Mouse (Mus musculus): ENCODE data around the gene Lrrc4.

Gene Lrrc4

DNA sequence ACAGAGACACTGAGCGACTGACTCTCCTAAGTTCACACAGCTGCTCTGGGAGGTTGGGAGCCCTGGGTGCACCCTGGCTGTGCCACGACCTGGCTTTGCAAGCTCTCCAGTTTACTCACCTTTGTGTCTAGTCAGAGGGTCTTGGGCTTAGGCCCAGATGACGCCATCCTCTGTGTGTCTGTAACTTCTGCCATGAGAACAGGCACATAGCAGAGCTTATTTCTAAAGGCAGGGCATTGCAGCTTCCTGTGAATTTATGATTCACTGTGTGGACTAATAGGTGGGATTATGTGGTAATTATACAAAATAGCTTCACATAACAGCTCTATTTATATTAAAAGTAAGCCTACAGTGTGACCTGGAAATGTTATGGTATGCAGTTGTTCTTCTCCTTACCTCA is 168.5 kb downstream of the Lrrc4 start:
- no peak for DNase-seq

GRCm38 (mm10) chr6:28656511-28656910 is 175.0 kb downstream of the Lrrc4 start:
- peak in 1 of 2 experiments; percentile 22 for DNase-seq

GRCm38 (mm10) chr6:28645231-28645630 is 186.3 kb downstream of the Lrrc4 start:
- DNase-seq = no peak

DNA sequence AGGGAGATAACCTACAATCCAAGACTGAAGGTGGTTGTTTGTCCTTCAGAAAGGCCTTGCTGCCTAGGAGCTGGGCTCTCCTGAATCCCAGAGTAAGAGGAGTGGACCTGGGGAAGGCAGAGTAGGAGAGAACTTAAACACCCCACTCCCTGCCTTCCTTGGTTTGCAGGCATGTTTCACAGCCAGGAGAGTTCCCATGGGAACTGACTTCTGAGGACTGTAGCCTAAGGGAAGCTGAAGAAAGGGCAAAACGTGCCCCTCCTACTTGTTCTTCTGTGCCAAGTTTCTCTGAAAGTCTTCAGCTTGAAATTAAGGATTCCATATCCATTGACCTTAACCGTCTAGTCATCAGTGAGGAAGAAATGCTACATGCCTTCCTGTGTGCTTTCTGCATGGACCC is 188.6 kb downstream of the Lrrc4 start:
- no peak for DNase-seq

GRCm38 (mm10) chr6:28640088-28640487 is 191.5 kb downstream of the Lrrc4 start:
- DNase-seq = no peak

DNA sequence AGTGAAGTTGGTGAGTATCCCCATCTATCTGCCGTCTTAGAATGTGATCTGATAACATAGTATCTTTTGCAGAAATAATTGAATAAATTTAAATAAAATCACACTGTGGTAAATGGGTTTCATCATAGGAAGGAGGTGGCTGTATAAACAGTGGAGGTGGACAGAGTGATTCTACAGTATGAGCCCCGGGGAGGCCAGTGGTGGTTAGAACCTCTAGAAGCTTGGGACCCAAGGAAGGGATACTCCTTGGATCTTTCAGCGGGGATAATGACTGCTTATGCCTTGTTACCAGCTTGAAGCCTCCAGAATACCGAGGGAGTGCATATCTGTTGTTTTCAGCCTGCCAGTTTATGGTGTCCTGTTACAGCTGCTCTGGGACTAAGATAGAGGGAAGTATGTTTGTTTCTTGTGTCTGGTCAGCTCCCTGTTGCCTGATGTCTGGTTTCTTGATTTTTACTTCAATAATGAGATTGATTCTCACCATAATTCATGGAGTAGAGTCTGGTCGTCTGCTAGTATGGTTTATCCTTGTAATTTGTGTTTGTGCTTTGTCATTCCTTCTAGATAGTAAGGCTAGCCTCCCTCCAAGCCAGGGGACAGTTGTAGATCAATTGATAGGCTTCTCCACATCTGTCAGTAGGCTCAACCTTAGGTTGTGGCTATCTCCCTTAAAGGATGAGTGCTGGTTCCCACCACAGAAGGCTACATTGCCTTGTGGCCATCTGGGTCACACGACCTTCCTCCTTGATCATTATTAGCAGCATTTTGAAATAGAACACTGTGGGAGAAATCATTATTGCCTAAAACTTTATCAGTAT is 195.8 kb downstream of the Lrrc4 start:
- DNase-seq = no peak

DNA sequence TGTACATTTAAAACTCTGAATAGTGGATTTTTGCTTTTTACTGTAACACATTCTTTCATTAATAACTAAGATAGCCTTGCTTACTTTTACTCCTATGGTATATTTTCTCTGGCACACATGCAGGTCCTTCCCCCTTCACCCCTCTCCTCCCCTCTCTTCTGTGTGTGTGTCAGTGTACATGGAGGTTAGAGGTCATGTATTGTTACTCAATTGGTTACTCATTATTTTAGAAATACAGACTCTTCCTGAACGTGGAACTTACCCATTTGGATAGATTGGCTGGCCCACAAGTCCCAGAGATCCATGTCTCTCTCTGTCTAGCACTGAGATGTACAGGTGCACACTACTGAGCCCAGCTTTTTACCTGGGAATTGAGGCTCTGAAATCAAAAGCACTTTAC is 196.5 kb downstream of the Lrrc4 start:
- no peak for DNase-seq

GRCm38 (mm10) chr6:28633656-28634055 is 197.9 kb downstream of the Lrrc4 start:
- DNase-seq = peak; percentile 43 to 54

DNA sequence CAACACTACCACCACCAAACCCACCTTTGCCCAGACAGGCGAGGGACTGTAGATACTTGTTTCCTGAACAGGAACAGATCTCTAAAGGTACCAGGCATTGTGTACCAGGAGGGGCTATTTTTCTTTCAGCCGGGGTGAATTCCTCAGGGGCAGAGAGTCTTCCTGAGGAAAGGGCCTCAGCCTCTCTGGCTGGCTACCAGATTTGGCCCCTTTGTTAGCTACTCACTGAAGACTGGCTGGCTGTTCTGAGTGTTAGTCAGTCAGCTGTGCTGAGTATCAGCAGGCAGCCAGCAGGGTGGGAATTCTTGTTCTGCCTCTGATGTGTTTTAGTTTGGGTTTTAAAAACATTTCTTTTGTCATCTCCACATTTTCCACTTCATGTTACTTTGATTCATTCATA is 198.4 kb downstream of the Lrrc4 start:
- peak; percentile 16 to 22 for DNase-seq

GRCm38 (mm10) chr6:28630926-28631325 is 200.6 kb downstream of the Lrrc4 start:
- DNase-seq = no peak

DNA sequence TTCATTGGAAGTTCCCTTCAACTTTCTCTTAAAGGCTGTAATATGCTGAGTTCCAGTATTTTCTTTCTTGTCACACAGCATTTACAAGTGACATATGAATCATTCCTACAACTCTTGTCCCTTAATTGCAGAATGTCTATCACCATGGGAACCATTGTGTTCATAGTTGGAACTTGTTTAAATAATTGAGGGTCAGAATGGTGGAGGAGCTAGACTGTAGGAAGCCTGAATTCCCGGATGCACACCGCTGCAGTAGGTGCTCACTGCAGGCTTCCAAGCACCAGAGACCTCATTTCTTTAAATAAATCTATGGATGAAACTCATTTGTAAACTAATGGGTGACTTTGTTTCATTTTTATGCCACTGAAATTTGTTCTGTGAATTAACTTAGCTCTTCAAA is 201.7 kb downstream of the Lrrc4 start:
- no peak for DNase-seq

DNA sequence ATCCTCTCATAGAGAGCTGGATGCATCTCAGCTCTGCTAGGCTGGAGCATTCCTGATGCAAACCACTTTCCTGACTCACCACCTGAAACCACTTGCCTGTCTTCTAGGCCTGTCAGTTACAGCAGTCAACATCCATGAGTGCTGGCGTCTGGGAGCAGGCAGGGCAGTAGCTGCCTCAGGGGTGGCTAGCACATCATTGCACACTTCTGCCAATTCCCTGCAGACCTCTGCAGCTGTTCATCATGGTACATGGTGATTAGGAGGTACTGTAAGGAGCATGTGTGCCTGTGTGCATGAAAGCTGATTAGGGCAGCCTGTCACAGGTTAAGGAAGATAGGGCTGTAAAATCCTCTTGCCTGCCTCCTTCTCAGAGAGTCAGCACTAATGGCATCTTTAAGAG is 203.1 kb downstream of the Lrrc4 start:
- DNase-seq = no peak

GRCm38 (mm10) chr6:28622963-28623362 is 208.6 kb downstream of the Lrrc4 start:
- no peak for DNase-seq

DNA sequence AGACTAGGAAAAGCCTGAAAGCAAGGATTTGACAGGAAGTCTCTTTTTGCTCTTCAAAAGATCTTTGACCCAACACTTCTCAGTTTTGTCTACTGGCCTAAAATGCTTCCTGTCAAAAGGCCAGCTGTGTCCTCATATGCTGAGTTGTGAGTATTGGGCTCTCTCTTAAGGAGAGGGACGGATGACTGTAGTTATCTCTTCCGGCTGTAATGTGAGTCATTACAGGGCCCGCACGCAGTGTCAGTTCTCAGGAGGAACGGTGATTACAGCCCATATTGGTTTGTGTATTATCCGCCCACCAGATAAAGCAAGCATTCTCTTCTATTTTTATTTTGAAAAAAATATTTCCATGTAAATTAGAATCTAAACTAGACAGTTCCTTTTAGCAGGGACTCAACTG is 209.0 kb downstream of the Lrrc4 start:
- no peak for DNase-seq

DNA sequence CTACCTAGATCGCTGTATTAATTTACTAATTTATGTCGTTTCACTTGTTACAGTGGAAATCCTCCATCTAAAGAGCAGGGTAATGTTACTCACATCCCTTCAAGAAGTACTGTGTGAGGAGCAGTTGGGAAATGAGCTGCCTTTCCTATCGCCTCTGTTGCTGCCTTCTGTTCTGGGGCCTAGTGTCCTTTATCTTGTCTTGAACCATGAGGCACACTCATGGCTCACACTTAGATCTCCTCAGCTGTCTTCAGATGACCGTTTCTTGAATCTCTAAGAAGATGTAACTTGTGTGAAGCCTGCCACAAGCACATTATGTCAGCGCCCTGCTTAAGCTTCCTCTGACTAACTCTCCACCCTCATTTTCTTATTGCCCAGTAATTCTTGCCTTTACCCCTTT is 209.6 kb downstream of the Lrrc4 start:
- DNase-seq = no peak

DNA sequence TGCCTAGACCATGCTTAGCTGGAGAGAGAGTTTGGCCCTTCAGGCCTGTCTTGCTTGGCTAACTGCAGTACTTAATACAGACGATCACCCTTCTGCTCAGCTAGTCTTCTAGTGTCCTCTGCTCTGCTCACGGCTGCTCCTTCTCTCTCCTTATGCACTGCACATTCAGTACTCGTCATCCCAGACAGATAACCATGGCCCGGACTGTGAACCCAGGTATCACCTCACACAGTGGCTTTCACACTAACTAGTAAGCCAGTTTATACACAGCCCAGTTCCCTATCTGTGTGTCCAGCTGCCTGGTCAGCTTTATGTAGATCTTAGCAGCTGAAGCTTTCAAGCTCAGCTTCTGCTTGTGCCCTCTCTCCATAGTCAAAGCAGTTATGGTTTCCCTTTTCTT is 210.1 kb downstream of the Lrrc4 start:
- DNase-seq = no peak

- DNase-seq = peak; percentile 46 to 63
Observed at GRCm38 (mm10) chr6:28618751-28619153, 212.8 kb downstream of the Lrrc4 start.

DNA sequence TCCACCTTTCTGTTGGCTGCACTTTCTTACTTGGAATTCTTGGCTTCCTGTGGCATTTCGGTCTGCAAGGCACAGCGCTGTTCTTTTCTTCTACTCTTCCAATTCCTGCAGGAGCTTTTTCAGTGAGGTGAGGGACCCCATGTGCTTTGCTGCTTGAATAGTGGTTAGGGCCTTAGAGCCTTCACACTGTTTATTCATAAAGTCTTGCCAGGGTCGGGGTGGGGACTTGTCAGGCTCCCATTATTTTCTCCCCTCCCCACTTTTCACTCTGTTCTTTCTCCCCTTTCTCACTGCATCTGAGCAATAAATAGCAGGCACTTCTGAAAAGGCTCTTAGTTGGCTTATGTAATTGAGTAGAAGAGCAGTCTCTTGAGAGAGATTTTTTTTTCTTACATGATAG is 213.2 kb downstream of the Lrrc4 start:
- DNase-seq = no peak

DNA sequence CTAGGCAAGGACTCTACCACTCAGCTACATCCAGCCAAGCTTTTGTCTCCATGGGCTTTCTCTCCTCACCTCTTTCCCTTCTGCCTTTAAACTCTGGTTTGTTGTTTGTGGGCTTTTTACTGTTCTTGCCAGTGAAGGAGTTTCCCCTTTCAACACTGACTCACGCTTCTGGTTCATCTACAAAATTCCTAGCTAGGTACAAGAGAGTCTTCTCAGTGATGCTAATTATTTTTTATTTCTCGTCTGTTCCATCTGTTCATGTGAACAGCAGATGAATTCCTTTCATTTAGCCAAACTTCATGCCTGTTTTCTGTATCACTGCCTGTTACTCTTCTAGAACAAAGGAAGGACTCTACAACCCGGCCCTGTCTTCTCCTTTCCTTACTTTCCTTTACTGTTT is 215.6 kb downstream of the Lrrc4 start:
- DNase-seq = peak in 1 of 2 experiments; percentile 10

GRCm38 (mm10) chr6:28615408-28615807 is 216.1 kb downstream of the Lrrc4 start:
- DNase-seq = peak; percentile 32 to 34

DNA sequence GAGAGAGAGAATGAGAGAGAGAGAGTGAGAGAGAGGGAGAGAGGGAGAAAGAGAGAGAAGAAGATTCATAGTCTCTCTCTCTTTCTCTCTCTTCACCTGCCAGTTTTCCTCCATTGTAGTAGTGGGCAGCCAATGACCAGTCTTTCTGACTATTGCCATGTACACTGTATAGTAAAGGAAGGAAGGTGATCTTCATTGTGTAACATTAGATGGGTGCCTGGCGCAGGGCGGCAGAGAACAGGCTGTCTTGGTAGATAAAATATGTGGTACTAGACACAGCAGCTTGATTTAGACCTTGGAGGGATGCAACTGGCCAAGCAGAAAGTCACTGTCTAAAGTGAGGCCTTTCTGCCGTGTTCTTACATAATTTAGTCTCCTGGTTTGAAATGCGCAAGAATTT is 216.7 kb downstream of the Lrrc4 start:
- peak in 1 of 2 experiments; percentile 12 for DNase-seq

DNA sequence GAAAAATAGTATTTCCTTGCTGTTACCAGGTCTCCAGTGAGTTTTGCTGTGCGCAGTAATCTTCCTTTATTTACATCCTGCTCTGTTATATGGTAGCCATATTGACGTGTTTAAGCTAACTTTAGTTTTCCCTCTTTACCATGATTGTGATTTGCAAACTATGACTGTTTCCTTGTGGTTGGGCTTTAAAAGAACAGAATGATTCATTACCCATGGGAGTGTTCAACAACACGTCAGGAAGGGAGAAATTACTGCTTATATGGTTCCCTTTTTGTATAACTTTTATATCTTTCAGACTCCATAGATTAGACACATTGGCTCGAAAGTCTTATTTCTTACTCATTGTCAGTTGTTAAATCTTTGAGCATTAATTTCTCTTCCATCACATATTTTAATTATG is 218.1 kb downstream of the Lrrc4 start:
- no peak for DNase-seq

Data from cerebellum, adult 18-20 months (tissue).